Mouse (Mus musculus): ENCODE measurements around the gene Tmem120a. TPM values are rescaled to one million over a fixed set of nuclear protein-coding genes. Genes with fewer than 3 reads are reported as not detected.

Tmem120a gene
- polyA plus RNA-seq (2012; rRNA removed) = 45.7 and 63.6 TPM in 2 replicates

DNA sequence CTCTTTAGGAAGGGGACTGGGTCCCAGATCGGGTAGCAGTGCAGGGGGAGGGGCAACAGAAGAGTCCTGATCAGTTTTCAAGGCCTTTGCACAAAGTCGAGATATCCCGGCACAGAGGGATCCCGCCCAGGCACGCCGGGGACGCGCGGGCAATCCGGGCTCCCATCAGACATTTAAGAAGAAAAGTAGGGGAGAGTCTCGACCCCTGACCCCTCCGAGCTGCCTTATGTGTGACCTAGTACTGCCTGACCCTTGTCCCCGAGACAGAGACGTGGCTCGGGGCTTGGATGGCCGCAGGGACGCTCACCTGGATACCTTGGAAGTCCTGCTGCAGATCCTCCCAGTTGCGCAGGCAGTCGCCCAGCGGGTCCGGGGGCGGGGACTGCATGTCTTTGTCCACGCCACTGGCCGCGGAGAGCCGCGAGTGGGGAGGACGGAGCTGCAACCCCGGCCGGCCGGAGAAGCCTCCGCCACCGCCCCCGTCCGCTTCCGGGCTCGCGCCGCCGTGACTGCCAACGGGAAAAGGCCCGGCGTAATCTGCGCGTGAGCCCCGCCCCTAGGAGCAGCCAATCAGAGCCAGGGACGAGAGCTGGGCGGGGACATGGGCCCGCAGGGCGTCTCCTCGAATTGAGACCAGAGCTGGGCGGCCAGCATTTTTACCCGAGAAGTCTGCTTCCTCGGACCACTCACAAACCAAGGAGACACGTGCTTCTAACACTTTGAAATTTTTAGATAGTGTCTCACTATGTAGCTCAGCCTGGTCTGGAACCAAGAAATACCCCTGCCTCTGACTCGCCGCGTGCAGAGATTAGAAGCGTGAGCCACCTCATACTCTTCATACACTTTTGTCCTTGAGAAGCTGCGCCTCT, at the start of gene Tmem120a:
Gene Tmem120a (minus strand): TSS at position 708 of the 869 bp plus-strand sequence.

GRCm38 (mm10) chr5:135778471-135779445, 34.5 kb upstream of the Tmem120a start, which contains the start of gene Mdh2:
TSS of gene Mdh2 (plus strand) at chr5:135778480.

DNA sequence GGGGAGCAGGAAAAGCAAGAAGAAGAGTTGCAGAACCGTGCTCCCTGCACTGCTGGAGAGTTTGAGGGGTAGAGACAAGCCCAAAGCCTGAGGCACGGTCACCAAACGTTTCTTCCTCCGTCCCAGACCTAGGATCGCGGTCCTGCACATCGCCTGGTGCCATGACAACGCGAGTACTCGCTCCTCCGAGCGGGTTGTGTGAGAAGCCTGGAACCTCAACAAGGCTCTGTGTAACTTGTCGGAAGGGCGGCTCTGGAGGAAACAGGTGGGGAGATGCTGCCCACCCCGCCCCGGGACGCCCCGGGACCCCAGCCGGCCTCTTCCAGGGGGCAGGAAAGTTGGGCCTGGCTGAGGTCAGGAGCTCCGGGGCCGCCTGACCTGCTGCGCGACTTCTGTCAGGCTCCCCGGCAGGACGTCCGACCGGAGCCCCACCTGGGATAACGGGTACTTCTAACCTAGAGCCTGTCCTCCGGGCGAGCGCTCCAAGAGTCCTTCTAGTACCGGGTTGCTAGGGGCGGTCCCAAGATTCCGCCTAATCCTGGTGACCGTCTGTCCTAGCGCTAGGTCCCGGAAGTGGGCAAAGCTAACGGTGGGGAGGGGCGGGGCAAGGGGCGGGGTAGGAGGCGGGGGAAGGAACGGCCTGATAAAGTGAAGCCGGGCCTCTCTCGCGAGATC, 33.7 kb upstream of the Tmem120a start, which contains the start of gene Styxl1:
Gene Styxl1 (minus strand): TSS at position 590 of the 675 bp plus-strand sequence.

Other genes starting within 250 kb of the Tmem120a start
- gene Hip1, start 199.3 kb downstream of the Tmem120a start, polyA plus RNA-seq (2012; rRNA removed) = 5.4 and 7.1 TPM in 2 replicates
- gene Ccl26, start 180.9 kb downstream of the Tmem120a start, polyA plus RNA-seq (2012; rRNA removed) = not detected in 2 replicates
- gene Ccl24, start 171.4 kb downstream of the Tmem120a start, polyA plus RNA-seq (2012; rRNA removed) = 0.26 and 0.43 TPM in 2 replicates
- gene Rhbdd2, start 111.8 kb downstream of the Tmem120a start, polyA plus RNA-seq (2012; rRNA removed) = 20.7 and 24.9 TPM in 2 replicates
- 165 and 185 TPM in 2 replicates for gene Por, start 74.4 kb downstream of the Tmem120a start, polyA plus RNA-seq (2012; rRNA removed)
- gene Styxl1, start 33.9 kb upstream of the Tmem120a start, polyA plus RNA-seq (2012; rRNA removed) = 0.12 TPM in 1 of 2 replicates, not detected in the other
- gene Mdh2, start 34.0 kb upstream of the Tmem120a start, polyA plus RNA-seq (2012; rRNA removed) = 570 and 601 TPM in 2 replicates
- gene Srrm3, start 62.4 kb upstream of the Tmem120a start, polyA plus RNA-seq (2012; rRNA removed) = 0.80 and 0.88 TPM in 2 replicates
- 537 and 542 TPM in 2 replicates for gene Hspb1, start 143.5 kb upstream of the Tmem120a start, polyA plus RNA-seq (2012; rRNA removed)
- 47.6 and 51.1 TPM in 2 replicates for gene Ywhag, start 190.2 kb upstream of the Tmem120a start, polyA plus RNA-seq (2012; rRNA removed)
- 4.8 and 6.5 TPM in 2 replicates for gene Ssc4d, start 230.1 kb upstream of the Tmem120a start, polyA plus RNA-seq (2012; rRNA removed)
- not detected in 2 replicates for gene Zp3, start 235.7 kb upstream of the Tmem120a start, polyA plus RNA-seq (2012; rRNA removed)

Measured in colon, adult 2 months (tissue).